Mouse (Mus musculus): ENCODE measurements around the gene Fhl4. TPM values are rescaled to one million over a fixed set of nuclear protein-coding genes. Genes with fewer than 3 reads are reported as not detected.

The Fhl4 gene
- 1.7 TPM in 2 replicates for polyA plus RNA-seq (2021; fragmentation: Nextera tagmentation)
- long read RNA-seq, experiment 1, transcript Fhl4-201 (2 exons, 3,402 nt): major isoform, 5 of 5 reads
- long read RNA-seq, experiment 1, partial matches to known transcripts: 0 of 5 reads
- long read RNA-seq, experiment 1, other reads (novel, unspliced or antisense): 0 of 5 reads
- long read RNA-seq, experiment 2, transcript Fhl4-201 (2 exons, 3,402 nt): major isoform, 7 of 7 reads
- long read RNA-seq, experiment 2, partial matches to known transcripts: 0 of 7 reads
- long read RNA-seq, experiment 2, other reads (novel, unspliced or antisense): 0 of 7 reads

GRCm38 (mm10) chr10:85102247-85103084, at the start of gene Fhl4, which contains the start of gene Tmem263:
Fhl4 (minus strand) TSS chr10:85102495.
Tmem263 (plus strand) TSS chr10:85102627.

GRCm38 (mm10) chr10:85127395-85128287, 25.3 kb upstream of the Fhl4 start, which contains the start of gene Mterf2:
Mterf2 (minus strand) TSS chr10:85128027.

Other genes starting within 250 kb of the Fhl4 start
- 9.8 TPM in 2 replicates for gene Ric8b, start 184.9 kb downstream of the Fhl4 start, polyA plus RNA-seq (2021; fragmentation: Nextera tagmentation)
- 34.0 and 56.0 TPM in 2 replicates for gene Tmem263, start 132 bp upstream of the Fhl4 start, polyA plus RNA-seq (2021; fragmentation: Nextera tagmentation)
- gene Mterf2, start 25.5 kb upstream of the Fhl4 start, polyA plus RNA-seq (2021; fragmentation: Nextera tagmentation): 21.1 and 21.6 TPM in 2 replicates
- 13.0 and 14.8 TPM in 2 replicates for gene Cry1, start 82.6 kb upstream of the Fhl4 start, polyA plus RNA-seq (2021; fragmentation: Nextera tagmentation)

All from layer of hippocampus, adult 6 months (tissue).